ENCODE assay signal across 19 mouse cellular contexts in genomic region chr9:109939401-109939800, GRCm38 (mm10). TPM values are rescaled to one million over a fixed set of nuclear protein-coding genes. Genes with fewer than 3 reads are reported as not detected.
DNase-seq lines count a peak whose midpoint lies in the region; ATAC-seq and TF ChIP-seq lines count a peak whose summit lies in the region.
"Had no signal": no experiment of that assay in that cellular context is flagged by ENCODE, and none has a peak within 500 bp of the region (broad histone marks: within the 10 kb centered on the region; RNA-seq: fewer than 3 reads in every experiment).

No protein-coding gene starts in this region.

- H3K27me3 ChIP-seq in kidney, adult 2 months (replicated peaks; ENCODE audit: control insufficient read depth, insufficient read depth, low read length) = no peaks in the 10 kb centered on the region
- H3K27me3 ChIP-seq: forebrain, embryonic 12.5 days; limb, embryonic 15.5 days; lung, embryonic 15.5 days; neural tube, embryonic 13.5 days; stomach, embryonic 15.5 days had no signal

- H3K4me1 ChIP-seq in kidney, adult 2 months (ENCODE audit: control insufficient read depth, insufficient read depth, low read length) = 0 out of 2 replicates have a peak, but pooled peaks cover 4% of the 10 kb centered on the region
- H3K4me1 ChIP-seq: forebrain, embryonic 12.5 days; lung, embryonic 15.5 days; megakaryocyte, embryonic 14.5 days; stomach, embryonic 15.5 days had no signal

- peak; percentile 38 for DNase-seq in CD4-positive, CD25-positive, alpha-beta regulatory T cell, adult 2 months (ENCODE audit: low read depth, low spot score)
- DNase-seq in left cerebral cortex, adult 2 months (ENCODE audit: extremely low spot score in 1 of 2, low spot score in 2 of 2) = no peak
- no peak for DNase-seq in left cerebral cortex, postnatal 14 days (ENCODE audit: low spot score in 2 of 2)
- DNase-seq in CD4-positive helper T cell, adult 2 months (ENCODE audit: low read depth, low spot score) = peak; percentile 30
- DNase-seq in R1 (ENCODE audit: low read depth, low spot score) = peak; percentile 51
- DNase-seq in right cerebral cortex, postnatal 25 days = no peak
- DNase-seq in kidney, adult 2 months = no peak
- DNase-seq: cerebellum, adult 8-10 months; embryo, embryonic 11 days; kidney, postnatal 10 days; layer of hippocampus, adult 9-11 months; thymus, postnatal 4 days had no signal

- ATAC-seq in CD4-positive, CD25-positive, alpha-beta regulatory T cell, adult 4 months = no peak

- H3K36me3 ChIP-seq in kidney, adult 2 months (ENCODE audit: control insufficient read depth, insufficient read depth, low read length) = no peaks in the 10 kb centered on the region
- H3K36me3 ChIP-seq: forebrain, embryonic 12.5 days; limb, embryonic 15.5 days; lung, embryonic 15.5 days; neural tube, embryonic 13.5 days; stomach, embryonic 15.5 days had no signal

- no peak overlapping the region for H3K4me3 ChIP-seq in left cerebral cortex, adult 2 months
- no peak overlapping the region for H3K4me3 ChIP-seq in kidney, adult 2 months (ENCODE audit: insufficient read depth, low read depth, low read length)
- H3K4me3 ChIP-seq: forebrain, embryonic 12.5 days; limb, embryonic 15.5 days; lung, embryonic 15.5 days; megakaryocyte, embryonic 14.5 days; neural tube, embryonic 13.5 days; stomach, embryonic 15.5 days had no signal

- H3K27ac ChIP-seq in left cerebral cortex, adult 2 months = no peak overlapping the region
- no peak overlapping the region for H3K27ac ChIP-seq in kidney, adult 2 months (ENCODE audit: insufficient read depth, low read depth, low read length)
- H3K27ac ChIP-seq: forebrain, embryonic 12.5 days; limb, embryonic 15.5 days; lung, embryonic 15.5 days; neural tube, embryonic 13.5 days; stomach, embryonic 15.5 days had no signal

- 100% methylated on average over 3 of the region's 3 CpGs for WGBS in kidney, adult 2 months

- no peak for TF ChIP-seq POLR2A in kidney, adult 2 months (IDR thresholded peaks at IDR 0.05; ENCODE audit: low read depth, low read length)

- intact Hi-C loops in left cerebral cortex, adult 2 months (cut with DNase I) = no loop called here
- intact Hi-C loops in left cerebral cortex, postnatal 14 days (cut with DNase I) = no loop called here

- peak; percentile 37 for TF ChIP-seq CTCF in left cerebral cortex, adult 2 months (IDR thresholded peaks at IDR 0.05)
- TF ChIP-seq CTCF in kidney, adult 2 months (conservative IDR thresholded peaks at IDR 0.05; ENCODE audit: insufficient read depth, insufficient read length, low read depth, low read length) = no peak

RNA-seq across cellular contexts. Expression of gene Map4, which starts 8.1 kb away (rescaled TPM):
- 10 to 100 TPM; 36.8 to 41.0 TPM for polyA plus RNA-seq in CD4-positive, CD25-positive, alpha-beta regulatory T cell, adult 4 months (2017; shearing (Covaris generic))
- total RNA-seq in left cerebral cortex, adult 2 months (2021) = 100 to 1,000 TPM; 365 to 381 TPM
- 100 to 1,000 TPM; 376 to 378 TPM for total RNA-seq in left cerebral cortex, postnatal 14 days (2021)
- 99.0 and 107 TPM in 2 replicates for polyA plus RNA-seq in kidney, adult 2 months (2012; rRNA removed)

Comparison
In these comparisons a context has a peak if more than half of its experiments do, and no peak if none do; other contexts are left out.
1. DNase-seq: peak in CD4-positive, CD25-positive, alpha-beta regulatory T cell, adult 2 months (single experiment), CD4-positive helper T cell, adult 2 months (single experiment) and R1 (single experiment); none in left cerebral cortex, adult 2 months (0 of 2), left cerebral cortex, postnatal 14 days (0 of 2), right cerebral cortex, postnatal 25 days (single experiment) and kidney, adult 2 months (single experiment).